Mouse (Mus musculus): ENCODE measurements around the gene Mrpl12. TPM values are rescaled to one million over a fixed set of nuclear protein-coding genes. Genes with fewer than 3 reads are reported as not detected.

The Mrpl12 gene
- total and polyA plus RNA-seq, 3 experiments, result 60.3 to 363 (median 267) TPM

- DNase-seq (ENCODE audit: extremely low read depth), result no peak
- peaks cover 26% of the 10 kb centered on the region for H3K79me2 ChIP-seq (replicated peaks; ENCODE audit: control insufficient read depth, extremely low read depth, insufficient read depth, poor library complexity, severe bottlenecking)
- H3K9me3 ChIP-seq (replicated peaks; ENCODE audit: low read length), result no peaks in the 10 kb centered on the region
- H3K27ac ChIP-seq (ENCODE audit: insufficient read depth, low read depth), result no peak overlapping the region
- peaks cover 6 to 28% of the 10 kb centered on the region in 2 experiments for H3K4me1 ChIP-seq (ENCODE audit: control insufficient read depth in 1 of 2, insufficient read depth in 2 of 2)
- peak overlapping the region in 2 of 3 experiments; percentile 71 to 100 for H3K4me3 ChIP-seq (replicated peaks in 1 of 3; ENCODE audit: low read depth in 2 of 3, low read length in 2 of 3, poor library complexity in 1 of 3)
- no peak overlapping the region; the same call in 1 of the 2 replicates for H3K9ac ChIP-seq (ENCODE audit: insufficient read depth, low read depth)
- no peak for TF ChIP-seq JUN (IDR thresholded peaks at IDR 0.05; ENCODE audit: insufficient read depth, low read depth, low read length)
- in situ Hi-C loops (cut with MboI; ENCODE audit: low pct_ligation_motif_present, low pct_unique_long_range_greater_than_20kb, low sequenced_read_pairs) (no loop called here), dilution Hi-C loops (cut with MboI; ENCODE audit: extremely low pct_ligation_motif_present, extremely low pct_unique_long_range_greater_than_20kb, low sequenced_read_pairs) (no loop called here)
- H3K36me3 ChIP-seq (replicated peaks in 1 of 2; ENCODE audit: control insufficient read depth in 1 of 2, insufficient read depth in 1 of 2, low read length in 1 of 2), result peaks cover 70 to 81% of the 10 kb centered on the region in 2 experiments
- H3K27me3 ChIP-seq (replicated peaks), result no peaks in the 10 kb centered on the region
- H3K4me2 ChIP-seq (ENCODE audit: insufficient read depth, low read depth, poor library complexity, severe bottlenecking), result peak overlapping the region; percentile 63; the same call in 1 of the 2 replicates
Observed at GRCm38 (mm10) chr11:120483448-120483934, 922 bp upstream of the Mrpl12 start.

DNA sequence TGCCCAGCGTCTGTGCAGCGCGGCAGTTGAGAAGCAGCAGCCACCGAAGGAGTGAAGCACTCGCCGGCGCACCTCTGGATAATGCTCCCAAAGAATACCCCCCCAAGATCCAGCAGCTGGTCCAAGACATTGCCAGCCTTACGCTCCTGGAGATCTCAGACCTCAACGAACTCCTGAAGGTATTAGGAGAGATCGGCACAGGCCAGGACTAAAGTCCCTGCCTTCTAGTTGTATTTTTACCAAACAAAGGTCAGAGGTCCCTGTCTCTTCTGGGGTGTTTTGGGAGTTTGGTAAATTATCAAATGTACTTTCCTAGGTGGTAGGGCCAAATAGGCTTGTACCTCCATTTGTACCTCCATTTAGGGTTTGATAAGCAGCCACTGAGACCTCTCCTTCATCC is 838 bp downstream of the Mrpl12 start:
- TF ChIP-seq POLR2AphosphoS2 (IDR thresholded peaks at IDR 0.05; ENCODE audit: low read depth, low read length) (no peak), E2F4 (IDR thresholded peaks at IDR 0.05; ENCODE audit: insufficient replicate concordance, low read depth, low read length) (no peak), MEF2A (IDR thresholded peaks at IDR 0.05; ENCODE audit: borderline replicate concordance, low read depth, low read length) (no peak), JUND (conservative IDR thresholded peaks at IDR 0.05; ENCODE audit: low read depth, low read length) (no peak), PAX5 (IDR thresholded peaks at IDR 0.05; ENCODE audit: low read length) (no peak), TCF12 (IDR thresholded peaks at IDR 0.05; ENCODE audit: low read depth, low read length) (no peak), POLR2A (IDR thresholded peaks at IDR 0.05; ENCODE audit: low read depth, low read length) (no peak), IRF4 (IDR thresholded peaks at IDR 0.05; ENCODE audit: low read depth, low read length) (no peak), MAZ (IDR thresholded peaks at IDR 0.05; ENCODE audit: low read depth, low read length) (no peak), GABPA (IDR thresholded peaks at IDR 0.05; ENCODE audit: insufficient replicate concordance, low read depth, low read length) (no peak), KAT2A (IDR thresholded peaks at IDR 0.05; ENCODE audit: insufficient replicate concordance, low read length) (no peak), NRF1 (IDR thresholded peaks at IDR 0.05; ENCODE audit: low read depth, low read length) (no peak), MAX (IDR thresholded peaks at IDR 0.05; ENCODE audit: low read length) (no peak), ZNF384 (IDR thresholded peaks at IDR 0.05; ENCODE audit: low read depth, low read length) (no peak), USF1 (IDR thresholded peaks at IDR 0.05; ENCODE audit: low read depth, low read length) (no peak), RCOR1 (conservative IDR thresholded peaks at IDR 0.05; ENCODE audit: low read depth, low read length) (no peak), JUN (IDR thresholded peaks at IDR 0.05; ENCODE audit: insufficient read depth, low read depth, low read length) (no peak)
- Histone ChIP-seq H3K4me3 (replicated peaks in 1 of 3; ENCODE audit: low read depth in 2 of 3, low read length in 2 of 3, poor library complexity in 1 of 3) (peak overlapping the region; percentile 71 to 100 (median 85)), H3K27ac (ENCODE audit: insufficient read depth, low read depth) (no peak overlapping the region), H3K9ac (ENCODE audit: insufficient read depth, low read depth) (peak overlapping the region; percentile 72), H3K79me2 (replicated peaks; ENCODE audit: control insufficient read depth, extremely low read depth, insufficient read depth, poor library complexity, severe bottlenecking) (peaks cover 26% of the 10 kb centered on the region), H3K27me3 (replicated peaks) (no peaks in the 10 kb centered on the region), H3K9me3 (replicated peaks; ENCODE audit: low read length) (no peaks in the 10 kb centered on the region), H3K4me2 (ENCODE audit: insufficient read depth, low read depth, poor library complexity, severe bottlenecking) (peak overlapping the region; percentile 89), H3K4me1 (ENCODE audit: control insufficient read depth in 1 of 2, insufficient read depth in 2 of 2) (peaks cover 8 to 31% of the 10 kb centered on the region in 2 experiments), H3K36me3 (replicated peaks in 1 of 2; ENCODE audit: control insufficient read depth in 1 of 2, insufficient read depth in 1 of 2, low read length in 1 of 2) (peaks cover 64 to 83% of the 10 kb centered on the region in 2 experiments)
- in situ Hi-C loops (cut with MboI; ENCODE audit: low pct_ligation_motif_present, low pct_unique_long_range_greater_than_20kb, low sequenced_read_pairs), result loop anchor here (5.0 kb wide), 1 partner anchor 77 kb away; no protein-coding TSS in a partner anchor
- DNase-seq (ENCODE audit: extremely low read depth), result no peak
- dilution Hi-C loops (cut with MboI; ENCODE audit: extremely low pct_ligation_motif_present, extremely low pct_unique_long_range_greater_than_20kb, low sequenced_read_pairs), result no loop called here
